In the genomic region with DNA sequence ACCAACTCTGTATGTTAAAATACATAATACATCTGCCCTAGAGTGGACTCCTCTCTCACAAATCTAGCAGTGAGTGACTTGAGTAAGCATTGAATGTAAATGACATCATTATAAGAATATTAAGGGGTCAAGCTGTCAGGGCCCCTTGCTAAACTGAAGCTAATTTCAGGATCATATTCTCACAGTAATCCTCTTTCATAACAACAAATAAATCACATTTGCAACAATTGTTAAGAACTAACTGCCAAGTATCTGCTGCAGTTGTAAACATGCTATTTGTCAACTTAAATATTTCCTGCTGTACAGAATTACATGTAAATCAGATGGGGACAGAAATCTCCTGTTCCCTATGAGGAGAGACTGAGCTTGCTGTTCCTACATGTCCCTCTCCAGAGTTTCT, we compare ENCODE assay signal across 24 mouse cellular contexts.
"Had no signal": no experiment of that assay in that cellular context is flagged by ENCODE, and none has a peak within 500 bp of the region (broad histone marks: within the 10 kb centered on the region; RNA-seq: fewer than 3 reads in every experiment).

No protein-coding gene starts in this region.

- ATAC-seq: hindbrain, embryonic 16.5 days; inflammation-experienced regulatory T-cells, adult 6 months; intestine, embryonic 15.5 days; intestine, postnatal 0 days had no signal

- H3K9ac ChIP-seq: heart, embryonic 12.5 days; hindbrain, embryonic 12.5 days; hindbrain, embryonic 14.5 days; intestine, embryonic 15.5 days; limb, embryonic 12.5 days had no signal

- H3K4me1 ChIP-seq: heart, embryonic 10.5 days; heart, embryonic 12.5 days; hindbrain, embryonic 10.5 days; hindbrain, embryonic 12.5 days; intestine, embryonic 15.5 days; limb, embryonic 10.5 days; limb, embryonic 12.5 days had no signal

- H3K4me2 ChIP-seq: heart, embryonic 12.5 days; hindbrain, embryonic 12.5 days; hindbrain, embryonic 14.5 days; intestine, embryonic 15.5 days; limb, embryonic 12.5 days had no signal

- H3K36me3 ChIP-seq: heart, embryonic 10.5 days; heart, embryonic 12.5 days; hindbrain, embryonic 10.5 days; hindbrain, embryonic 12.5 days; intestine, embryonic 15.5 days; limb, embryonic 10.5 days; limb, embryonic 12.5 days had no signal

- H3K4me3 ChIP-seq: gastrocnemius, adult 2 months; heart, embryonic 10.5 days; heart, embryonic 12.5 days; hindbrain, embryonic 10.5 days; hindbrain, embryonic 12.5 days; intestine, embryonic 15.5 days; layer of hippocampus, adult 2 months; left cerebral cortex, adult 2 months; limb, embryonic 10.5 days; limb, embryonic 12.5 days had no signal

- H3K9me3 ChIP-seq: heart, embryonic 10.5 days; heart, embryonic 12.5 days; hindbrain, embryonic 10.5 days; hindbrain, embryonic 12.5 days; intestine, embryonic 15.5 days; limb, embryonic 10.5 days; limb, embryonic 12.5 days had no signal

- H3K27me3 ChIP-seq: heart, embryonic 12.5 days; hindbrain, embryonic 12.5 days; intestine, embryonic 15.5 days; limb, embryonic 12.5 days had no signal

- DNase-seq: gastrocnemius, adult 2 months; gastrocnemius, postnatal 10 days; gastrocnemius, postnatal 25 days; heart, adult 18-20 months; heart, postnatal 10 days; heart, postnatal 4 days; kidney, adult 18-20 months; kidney, adult 8-10 months; kidney, postnatal 25 days; kidney, postnatal 4 days; liver had no signal

- H3K27ac ChIP-seq: gastrocnemius, adult 2 months; heart, embryonic 10.5 days; hindbrain, embryonic 10.5 days; hindbrain, embryonic 12.5 days; hindbrain, embryonic 14.5 days; intestine, embryonic 15.5 days; layer of hippocampus, adult 2 months; left cerebral cortex, adult 2 months; limb, embryonic 10.5 days; limb, embryonic 12.5 days had no signal
